Mouse (Mus musculus): ENCODE results near the gene Asphd2.

DNA sequence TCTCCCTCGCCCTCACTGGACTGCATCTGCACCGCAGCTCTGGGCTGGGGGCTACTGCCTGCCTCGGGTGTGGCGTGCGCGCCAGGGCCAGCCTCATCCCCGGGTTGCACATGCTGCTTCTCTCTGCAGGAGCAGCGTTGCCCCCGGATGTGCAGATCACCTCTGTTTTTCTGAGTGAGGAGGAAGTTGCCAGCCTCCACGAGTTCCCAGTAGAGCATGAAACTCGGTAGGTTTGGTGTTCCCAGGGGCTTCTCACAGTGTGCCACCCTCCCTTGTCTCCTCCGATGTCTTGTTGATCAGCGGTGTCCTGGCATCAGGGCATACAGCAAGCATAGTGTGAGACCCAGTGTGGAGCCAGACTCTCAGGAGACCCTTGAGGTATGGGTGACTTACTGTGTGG is 25.3 kb downstream of the Asphd2 start:
- no peak for TF ChIP-seq POLR2A (IDR thresholded peaks at IDR 0.05; ENCODE audit: control insufficient read depth, low read depth, low read length)
- no peak for TF ChIP-seq CTCF (IDR thresholded peaks at IDR 0.05; ENCODE audit: control insufficient read depth, insufficient read depth, insufficient replicate concordance, low read depth, low read length)
